Mouse (Mus musculus) liver, adult 2 months (tissue): ENCODE results near the gene Ifitm1.

ENCODE experiments used
- CTCF ChIP-seq: fragments of 200-500 bp; IDR thresholded peaks from 2 replicates; pipeline ENCODE4 v1.5.1; 2011; ENCODE audit warnings: low read depth, low read length, control low read depth
- POLR2A ChIP-seq: fragments of 200-500 bp; IDR thresholded peaks from 2 replicates; pipeline ENCODE4 v1.6.1; 2011; ENCODE audit warnings: low read length, control low read depth; ENCODE audit not compliant: insufficient read depth; ENCODE audit errors: extremely low read depth

DNA sequence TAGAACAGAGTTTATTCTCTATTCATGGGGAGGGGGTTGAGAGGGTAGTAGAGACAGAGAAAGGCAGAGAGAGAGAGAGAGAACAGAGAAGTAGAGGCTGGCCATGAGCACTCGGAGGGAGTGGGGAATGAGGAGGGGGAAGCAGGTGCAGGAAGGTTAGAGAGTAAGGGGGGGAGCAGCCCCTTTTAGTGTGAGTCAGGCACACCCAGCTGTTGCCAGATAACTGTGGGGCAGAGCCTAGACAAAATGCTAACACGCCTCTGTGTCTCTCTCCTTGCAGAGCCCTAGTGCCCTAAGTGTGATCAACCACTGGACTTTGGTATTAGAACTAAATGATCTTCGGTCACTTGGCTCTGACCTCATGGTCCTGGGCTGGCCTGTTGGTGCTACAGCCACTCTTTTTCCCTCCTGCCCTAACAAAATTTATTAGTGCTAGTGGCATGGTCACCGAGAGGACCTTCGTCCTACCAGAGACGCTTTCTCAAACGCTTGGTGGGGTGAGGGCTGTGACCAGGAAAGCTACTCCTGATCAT lies 44.3 kb downstream of the Ifitm1 start:
- TF ChIP-seq CTCF: no peak
- no peak for TF ChIP-seq POLR2A
